Mouse (Mus musculus) liver, embryonic 14.5 days (tissue): ENCODE measurements around the gene Ugt2b34.
"Not testable (repeated sequence)": the region's sequence is repeated elsewhere in the genome, so short reads cannot be mapped to it uniquely, and the experiment has no call there.

Experiments used
- CTCF ChIP-seq: IDR thresholded peaks from 2 replicates; pipeline ENCODE4 v1.5.1; 2016; ENCODE audit warnings: antibody characterized with exemption, low read depth, control low read depth
- EP300 ChIP-seq: IDR thresholded peaks from 2 replicates; pipeline ENCODE4 v1.6.1; 2016; ENCODE audit warnings: antibody characterized with exemption, low read depth

GRCm38 (mm10) chr5:86841261-86841660, 65.5 kb downstream of the Ugt2b34 start:
- TF ChIP-seq CTCF: peak; percentile 35; the same call in 1 of the 2 replicates
- not testable (repeated sequence) for TF ChIP-seq EP300
